Mouse (Mus musculus) hindbrain, embryonic 16.5 days (tissue): ENCODE data around the gene Actr1b. TPM values are rescaled to one million over a fixed set of nuclear protein-coding genes. Genes with fewer than 3 reads are reported as not detected.

ENCODE experiments used
- ATAC-seq: fragments of 200-750 bp; cut with Nextera tagmentation; 2 replicates; pipeline ENCODE4 v1.8.0; 2017; ENCODE audit warnings: moderate TSS enrichment, moderate library complexity
- H3K27ac ChIP-seq: fragments of 300-500 bp; sonication (generic); 2 replicates; pipeline ENCODE4 v1.5.1; 2014; ENCODE audit warnings: low read depth, mild to moderate bottlenecking, control low read depth, low read length, moderate library complexity
- H3K27me3 ChIP-seq: fragments of 300-500 bp; sonication (generic); replicated peaks from 2 replicates; pipeline ENCODE4 v1.6.1; 2014; ENCODE audit warnings: low read length; ENCODE audit not compliant: control insufficient read depth, insufficient read depth
- H3K36me3 ChIP-seq: fragments of 300-500 bp; sonication (generic); 2 replicates; pipeline ENCODE4 v1.6.1; 2014; ENCODE audit warnings: mild to moderate bottlenecking, low read length, moderate library complexity, mixed read lengths; ENCODE audit not compliant: control insufficient read depth, insufficient read depth
- H3K4me1 ChIP-seq: fragments of 300-500 bp; sonication (generic); 2 replicates; pipeline ENCODE4 v1.6.1; 2014; ENCODE audit warnings: low read depth, low read length; ENCODE audit not compliant: control insufficient read depth, insufficient read depth
- H3K4me2 ChIP-seq: fragments of 300-500 bp; sonication (generic); 2 replicates; pipeline ENCODE4 v1.6.1; 2014; ENCODE audit warnings: mild to moderate bottlenecking, low read length, control low read depth, moderate library complexity
- H3K4me3 ChIP-seq: fragments of 300-500 bp; sonication (generic); 2 replicates; pipeline ENCODE4 v1.5.1; 2014; ENCODE audit warnings: mild to moderate bottlenecking, low read length, control low read depth, moderate library complexity
- H3K9ac ChIP-seq: fragments of 300-500 bp; sonication (generic); 2 replicates; pipeline ENCODE4 v1.6.1; 2014; ENCODE audit warnings: low read depth, mild to moderate bottlenecking, control low read depth, low read length, moderate library complexity
- H3K9me3 ChIP-seq: fragments of 300-500 bp; sonication (generic); 2 replicates; pipeline ENCODE4 v1.6.1; 2014; ENCODE audit warnings: mild to moderate bottlenecking, low read length, moderate library complexity; ENCODE audit not compliant: control insufficient read depth
- whole genome bisulfite sequencing: fragments of 180-500 bp; shearing (Covaris S2); extraction: QIAGEN DNeasy Blood & Tissue Kit; methylation state at CpG from one replicate; pipeline ENCODE4 v1.1.7; 2014; 5-methylcytosine and 5-hydroxymethylcytosine counted together
- microRNA-seq: library from miRNA; unstranded; fragments of <30 nt; microRNA quantifications from one replicate; pipeline ENCODE4, GENCODE M21; 2017
- polyA plus RNA-seq: library from polyadenylated mRNA; unstranded; fragments of >200 nt; fragmentation: Nextera tagmentation; extraction: Ambion mirVana; gene quantifications from 2 replicates; pipeline ENCODE4 v1.2.1, GENCODE M21; 2015

The Actr1b gene
- polyA plus RNA-seq, 1 experiment from 2014 or later = 116 TPM

DNA sequence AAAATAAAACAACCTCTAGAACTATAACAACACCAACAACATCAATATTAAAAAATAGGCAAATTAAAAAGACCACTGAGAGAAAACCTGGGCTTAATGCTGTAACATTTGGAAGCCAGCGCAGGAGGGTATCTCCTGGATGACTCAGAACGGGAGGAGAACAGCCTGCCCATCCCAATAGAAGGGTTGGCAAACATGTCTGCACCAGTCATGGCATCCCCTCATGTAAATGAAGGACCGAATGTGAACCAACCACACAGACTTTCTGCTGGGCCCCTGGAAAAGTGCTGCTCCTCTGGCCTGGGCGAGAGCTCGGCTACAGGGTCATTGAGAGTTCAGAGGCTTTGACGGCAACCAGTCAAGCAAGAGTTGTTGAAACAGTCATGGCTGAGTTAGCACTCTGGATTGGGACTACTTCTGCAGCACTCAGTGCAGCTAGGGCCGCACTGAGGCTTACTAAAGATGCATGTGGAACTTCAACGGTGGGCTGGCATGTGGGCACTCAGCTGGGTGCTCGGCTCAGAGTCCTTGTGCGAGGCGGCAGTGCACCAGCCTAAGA, 49.0 kb downstream of the Actr1b start:
- H3K9me3 ChIP-seq = no peaks in the 10 kb centered on the region
- no peak for ATAC-seq
- no peaks in the 10 kb centered on the region for H3K27me3 ChIP-seq
- no peak overlapping the region for H3K4me3 ChIP-seq
- H3K9ac ChIP-seq = no peak overlapping the region
- H3K4me1 ChIP-seq = no peaks in the 10 kb centered on the region
- H3K36me3 ChIP-seq = no peaks in the 10 kb centered on the region
- H3K4me2 ChIP-seq = no peak overlapping the region
- no peak overlapping the region for H3K27ac ChIP-seq
- WGBS = 54% methylated on average over 11 of the region's 11 CpGs

DNA sequence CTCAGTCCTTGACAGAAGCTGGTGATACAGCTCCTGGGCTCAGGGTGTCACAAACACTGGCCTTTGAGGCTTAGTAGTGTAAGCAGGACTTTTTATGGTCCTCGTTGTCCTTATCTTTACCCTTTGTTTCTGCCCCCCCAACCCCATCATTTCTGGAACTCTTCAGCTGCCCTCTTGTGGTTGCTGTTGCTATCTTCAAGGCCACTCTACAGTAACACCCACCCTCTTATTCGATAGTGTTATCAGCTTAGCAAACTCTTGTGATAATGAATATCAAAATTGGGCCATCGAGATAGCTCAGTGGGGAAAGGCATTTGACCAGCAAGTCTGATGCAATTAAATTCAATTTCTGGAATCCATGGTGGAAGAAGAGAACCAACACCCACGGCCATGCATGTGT, 49.8 kb downstream of the Actr1b start:
- H3K9ac ChIP-seq = no peak overlapping the region
- no peak overlapping the region for H3K4me3 ChIP-seq
- no peaks in the 10 kb centered on the region for H3K27me3 ChIP-seq
- ATAC-seq = no peak
- WGBS = 81% methylated on average over 4 of the region's 4 CpGs
- no peaks in the 10 kb centered on the region for H3K36me3 ChIP-seq
- no peaks in the 10 kb centered on the region for H3K9me3 ChIP-seq
- no peak overlapping the region for H3K4me2 ChIP-seq
- no peaks in the 10 kb centered on the region for H3K4me1 ChIP-seq
- H3K27ac ChIP-seq = no peak overlapping the region

DNA sequence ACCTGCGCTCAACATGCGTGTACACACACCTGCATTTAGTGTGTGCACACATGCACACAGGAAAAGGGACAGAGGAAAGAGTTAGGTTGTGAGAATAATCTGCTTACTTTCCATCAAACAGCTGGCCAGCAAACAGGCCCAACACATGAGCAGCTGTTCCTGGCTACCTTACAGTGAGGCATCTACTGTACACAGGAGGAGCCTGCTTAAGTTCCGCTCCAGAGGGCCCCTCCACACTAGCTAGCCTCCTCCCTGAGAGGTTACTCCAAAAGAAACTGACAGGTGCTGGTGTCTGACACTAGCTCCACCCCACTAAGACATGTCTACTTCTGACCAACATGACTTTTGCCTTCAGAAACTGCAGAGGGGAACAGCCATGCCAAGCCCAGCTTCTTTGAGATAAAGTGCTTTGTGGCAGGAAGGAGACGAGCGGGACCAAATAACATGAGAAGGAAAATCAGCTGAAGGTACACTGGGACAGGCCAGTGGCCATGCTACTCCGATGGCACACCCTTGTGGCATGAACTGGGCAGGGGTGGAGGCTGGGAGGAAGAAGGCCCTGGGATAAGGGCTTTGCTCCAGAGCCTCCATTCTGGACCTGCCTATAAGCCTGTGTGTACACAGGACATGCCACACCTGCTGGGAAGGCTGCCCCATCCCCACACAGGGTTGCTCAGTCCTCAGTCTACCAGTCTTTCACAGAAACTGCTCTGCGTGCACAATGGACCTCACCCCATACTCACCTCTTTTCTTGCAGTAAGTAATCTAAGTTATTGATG, 55.4 kb downstream of the Actr1b start:
- no peak overlapping the region for H3K4me2 ChIP-seq
- no peaks in the 10 kb centered on the region for H3K9me3 ChIP-seq
- H3K9ac ChIP-seq = no peak overlapping the region
- no peak overlapping the region for H3K4me3 ChIP-seq
- H3K27me3 ChIP-seq = no peaks in the 10 kb centered on the region
- ATAC-seq = no peak
- no peaks in the 10 kb centered on the region for H3K36me3 ChIP-seq
- H3K4me1 ChIP-seq = no peaks in the 10 kb centered on the region
- H3K27ac ChIP-seq = no peak overlapping the region
- 85% methylated on average over 7 of the region's 7 CpGs for WGBS

DNA sequence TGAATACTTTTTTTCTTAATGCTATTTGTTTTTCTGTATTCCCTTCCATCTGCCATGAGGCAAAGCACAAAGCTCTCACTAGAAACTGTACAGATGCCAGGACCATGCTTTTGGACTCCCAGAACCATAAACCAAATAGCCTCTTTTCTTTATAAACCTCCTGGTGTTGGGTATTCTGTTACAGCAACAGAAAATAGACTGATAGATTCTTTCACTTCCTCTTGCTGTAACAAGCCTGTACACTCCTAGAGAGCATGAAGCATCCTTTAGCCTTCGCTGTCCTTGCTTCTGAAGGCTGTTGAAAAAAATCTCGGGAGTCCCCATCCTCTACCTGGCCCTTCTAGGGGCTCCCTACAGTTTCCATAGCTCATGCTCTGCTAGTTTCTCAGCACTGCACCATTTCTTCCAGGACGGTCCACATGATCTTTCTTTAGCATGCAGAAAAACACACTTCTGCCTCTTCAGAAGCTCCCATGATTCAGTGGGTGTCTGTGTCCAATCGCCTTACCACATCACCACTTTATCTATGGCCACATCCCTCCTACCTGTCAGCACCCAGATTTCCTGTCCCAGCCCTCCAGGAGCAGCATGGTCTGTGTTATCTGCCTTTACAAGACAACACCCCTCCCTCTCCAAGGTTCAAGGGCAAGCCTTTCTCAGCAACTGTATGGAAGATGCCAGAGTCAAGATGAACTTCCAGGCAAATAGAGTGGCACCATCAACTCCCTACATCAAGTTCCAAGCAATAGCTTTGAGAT, 56.4 kb downstream of the Actr1b start:
- 82% methylated on average over 4 of the region's 4 CpGs for WGBS

DNA sequence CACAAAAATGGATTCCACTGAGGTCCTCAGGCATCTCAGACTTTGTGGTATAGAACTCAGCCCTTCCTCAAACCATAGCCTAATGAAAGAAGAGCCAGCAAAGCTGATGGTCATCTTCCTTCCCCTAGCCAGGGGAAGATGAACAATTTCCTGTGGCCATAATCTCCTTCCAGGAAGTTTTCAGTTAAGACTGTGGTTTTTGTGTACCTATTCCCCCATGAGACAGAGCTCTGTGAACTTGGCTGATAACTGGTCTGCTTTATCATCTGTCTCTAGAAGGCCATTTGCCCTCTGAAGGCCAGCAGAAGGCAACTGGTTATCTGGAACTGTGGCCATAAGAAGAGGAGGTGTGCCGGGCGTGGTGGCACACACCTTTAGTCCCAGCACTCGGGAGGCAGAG, 58.0 kb downstream of the Actr1b start:
- ATAC-seq = no peak
- 87% methylated on average over 3 of the region's 3 CpGs for WGBS

More for the DNA sequence above, 56.4 kb downstream of the Actr1b start:
- H3K27ac ChIP-seq = no peak overlapping the region
- no peaks in the 10 kb centered on the region for H3K36me3 ChIP-seq
- no peak overlapping the region for H3K4me2 ChIP-seq
- H3K9me3 ChIP-seq = no peaks in the 10 kb centered on the region
- H3K4me1 ChIP-seq = no peaks in the 10 kb centered on the region
- H3K9ac ChIP-seq = no peak overlapping the region
- no peaks in the 10 kb centered on the region for H3K27me3 ChIP-seq
- H3K4me3 ChIP-seq = no peak overlapping the region
- no peak for ATAC-seq

DNA sequence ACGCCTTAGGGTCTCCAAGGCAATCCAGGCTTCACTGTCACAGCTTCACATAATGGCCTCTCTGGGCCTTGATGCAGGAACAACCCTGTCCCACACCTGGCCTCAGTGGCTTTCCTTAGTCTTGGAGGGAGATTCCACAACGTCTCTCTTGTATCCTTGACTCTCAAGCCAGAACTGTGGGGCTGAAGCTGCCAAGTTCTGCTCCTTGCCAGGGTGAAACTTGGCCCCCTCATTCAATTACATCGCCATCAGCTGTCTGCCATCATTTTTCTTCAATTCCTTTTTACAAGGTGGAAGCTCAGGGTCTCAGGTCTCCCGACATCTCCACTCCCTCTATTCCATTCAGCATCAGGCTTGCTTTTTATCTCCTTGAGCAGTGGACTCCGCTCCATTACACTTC, 59.2 kb downstream of the Actr1b start:
- ATAC-seq = no peak
- Histone ChIP-seq H3K9ac (no peak overlapping the region), H3K4me1 (no peaks in the 10 kb centered on the region), H3K36me3 (no peaks in the 10 kb centered on the region), H3K9me3 (no peaks in the 10 kb centered on the region), H3K4me3 (no peak overlapping the region), H3K27ac (no peak overlapping the region), H3K4me2 (no peak overlapping the region), H3K27me3 (no peaks in the 10 kb centered on the region)
- 71% methylated on average over 5 of the region's 5 CpGs for WGBS

More for the DNA sequence above, 58.0 kb downstream of the Actr1b start:
- Histone ChIP-seq H3K4me1 (no peaks in the 10 kb centered on the region), H3K36me3 (no peaks in the 10 kb centered on the region), H3K27ac (no peak overlapping the region), H3K4me3 (no peak overlapping the region), H3K4me2 (no peak overlapping the region), H3K27me3 (no peaks in the 10 kb centered on the region), H3K9ac (no peak overlapping the region), H3K9me3 (no peaks in the 10 kb centered on the region)

Small RNA genes lying within 50 kb of the gene (microRNA-seq; reads per million reads assigned to microRNA genes)
- gene Gm24133 = not detected

Other genes starting within 250 kb of the Actr1b start
- gene Cnnm4, start 242.8 kb downstream of the Actr1b start, polyA plus RNA-seq = 11.4 and 12.8 TPM in 2 replicates
- 4.3 and 5.0 TPM in 2 replicates for gene Cnnm3, start 202.6 kb downstream of the Actr1b start, polyA plus RNA-seq
- 12.2 and 19.8 TPM in 2 replicates for gene Ankrd23, start 177.5 kb downstream of the Actr1b start, polyA plus RNA-seq
- gene Gm42417, start 175.0 kb downstream of the Actr1b start, polyA plus RNA-seq = 0.30 and 0.57 TPM in 2 replicates
- gene Ankrd39, start 167.0 kb downstream of the Actr1b start, polyA plus RNA-seq = 31.0 and 33.8 TPM in 2 replicates
- 19.1 and 21.2 TPM in 2 replicates for gene Sema4c, start 156.1 kb downstream of the Actr1b start, polyA plus RNA-seq
- 0.28 and 0.76 TPM in 2 replicates for gene Fam178b, start 31.2 kb downstream of the Actr1b start, polyA plus RNA-seq
- 711 and 823 TPM in 2 replicates for gene Cox5b, start 23.0 kb downstream of the Actr1b start, polyA plus RNA-seq
- 0.14 and 0.98 TPM in 2 replicates for gene 4933424G06Rik, start 4.3 kb downstream of the Actr1b start, polyA plus RNA-seq
- gene Zap70, start 47.4 kb upstream of the Actr1b start, polyA plus RNA-seq = 2.4 TPM in 2 replicates
- gene Tmem131, start 229.2 kb upstream of the Actr1b start, polyA plus RNA-seq = 10.0 and 12.9 TPM in 2 replicates